Mouse (Mus musculus) left cerebral cortex, postnatal 36 days (tissue): ENCODE measurements at regions not wholly inside any gene's neighbourhood (a gene's known extent, or its start where the extent isn't known, plus 50 kb on each side); places are given as distances from the start of the nearest gene placed in this dataset.
"Not testable (repeated sequence)": the region's sequence is repeated elsewhere in the genome, so short reads cannot be mapped to it uniquely, and the experiment has no call there.

Source experiments
- DNase-seq, 2 experiments: peaks; one replicate each; pipeline ENCODE4 v3.0.0; 2021 to 2022; ENCODE audit warnings: low spot score in 2 of 2, mixed read lengths in 1 of 2
- intact Hi-C: fragments of 180-260 bp; cut with DNase I; formaldehyde crosslinking; loops from one replicate; pipeline ENCODE4 v1.15.1; 2025

DNA sequence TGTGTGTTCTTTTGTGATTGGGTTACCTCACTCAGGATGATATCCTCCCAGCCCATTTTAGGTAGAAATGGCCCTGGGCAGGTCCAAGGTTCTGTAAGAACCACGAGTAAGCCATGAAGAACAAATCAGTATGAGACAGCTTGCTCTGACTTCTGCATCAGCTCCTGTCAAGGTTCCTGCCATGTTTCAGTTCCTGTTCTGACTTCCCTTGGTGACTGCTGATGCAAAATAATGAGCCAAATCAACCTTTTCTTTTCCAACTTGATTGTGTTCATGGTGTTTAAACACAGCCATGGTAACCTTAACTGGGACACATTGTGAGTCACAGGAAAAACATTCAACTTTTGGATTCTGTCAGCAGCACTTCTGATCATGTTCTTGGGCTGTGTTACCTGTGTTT lies 667.4 kb upstream of the Igfbp7 start:
- intact Hi-C loops, result no loop called here
- no peak for DNase-seq

- intact Hi-C loops, result no loop called here
- no peak for DNase-seq
Measured at GRCm38 (mm10) chr5:78032554-78033250, 624.9 kb upstream of the Igfbp7 start.

DNA sequence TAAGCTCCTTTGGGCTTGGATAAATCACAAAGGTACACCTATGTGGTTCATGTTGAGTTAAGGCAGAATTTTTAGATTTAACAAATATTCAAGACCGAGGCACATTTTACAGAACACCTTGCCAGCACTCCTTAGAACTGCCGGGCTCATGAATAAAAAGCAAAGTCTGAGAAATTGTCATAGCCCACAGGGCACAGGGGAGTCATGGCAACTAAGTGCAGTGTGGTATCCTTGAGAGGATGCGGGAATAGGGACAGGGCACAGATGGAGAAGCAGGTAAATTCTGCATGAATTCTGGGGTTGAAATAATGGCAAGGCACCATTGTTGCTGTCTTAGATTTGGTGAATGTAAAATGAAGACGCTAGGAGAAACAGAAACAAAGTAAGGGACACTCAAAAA lies 609.7 kb upstream of the Igfbp7 start:
- intact Hi-C loops, result no loop called here
- DNase-seq, result no peak

- DNase-seq, result no peak
- intact Hi-C loops, result no loop called here
Measured at GRCm38 (mm10) chr5:77986449-77987047, 578.7 kb upstream of the Igfbp7 start.

- DNase-seq, result no peak
- intact Hi-C loops, result no loop called here
Measured at GRCm38 (mm10) chr5:77985269-77985668, 577.4 kb upstream of the Igfbp7 start.

DNA sequence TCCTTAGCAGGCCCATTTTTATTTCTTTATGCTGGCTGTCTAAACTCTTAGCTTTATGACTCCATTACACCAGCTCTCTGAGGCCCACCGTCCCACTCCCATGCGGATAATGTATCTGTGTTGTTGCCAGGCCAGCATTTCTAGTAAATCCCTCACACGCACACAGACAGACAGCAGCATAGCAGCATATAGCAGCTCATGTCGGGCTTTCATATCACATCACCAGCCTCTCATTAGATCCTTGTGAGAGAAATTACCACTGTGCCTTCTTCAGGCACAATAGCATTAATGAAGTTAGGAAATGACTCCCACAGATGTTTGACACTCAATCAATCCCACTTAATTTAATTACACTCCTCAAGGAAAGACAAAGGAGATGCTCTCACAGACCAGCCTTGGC lies 532.2 kb upstream of the Igfbp7 start:
- DNase-seq, intact Hi-C loops: not testable (repeated sequence)

- intact Hi-C loops, result no loop called here
- DNase-seq, result no peak
Measured at GRCm38 (mm10) chr5:77931874-77932273, 524.0 kb upstream of the Igfbp7 start.

GRCm38 (mm10) chr5:77921186-77921585 lies 513.3 kb upstream of the Igfbp7 start:
- no peak for DNase-seq
- intact Hi-C loops, result no loop called here

DNA sequence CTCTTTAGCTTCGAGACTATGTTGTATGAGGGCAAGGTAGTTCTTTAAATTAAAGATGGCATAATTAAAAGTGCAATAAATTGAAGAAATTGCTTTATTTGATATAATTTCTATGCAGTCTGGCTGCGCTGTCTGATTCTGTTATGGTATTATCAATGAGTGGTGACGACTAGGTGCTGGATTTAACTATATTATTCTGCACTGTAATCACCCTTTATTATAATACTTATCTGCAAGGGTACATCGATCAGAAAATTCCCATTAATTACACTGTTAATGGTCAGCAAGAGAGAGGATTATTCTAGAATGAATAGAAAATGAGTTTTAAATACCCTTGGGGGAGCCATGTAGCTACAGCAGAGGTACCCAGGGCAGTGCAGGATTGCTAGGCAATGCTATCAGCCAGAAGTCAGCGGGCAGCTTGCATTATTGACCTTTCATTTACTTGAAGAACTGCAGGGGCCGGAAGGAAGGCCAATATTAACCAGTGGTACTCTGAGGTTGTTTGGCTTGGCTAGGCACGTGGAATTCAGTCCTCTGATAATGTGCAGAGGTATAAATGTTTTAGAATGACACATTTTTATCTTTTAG lies 509.3 kb upstream of the Igfbp7 start:
- intact Hi-C loops, result no loop called here
- DNase-seq, result no peak

GRCm38 (mm10) chr5:77916375-77916774 lies 508.5 kb upstream of the Igfbp7 start:
- no peak for DNase-seq
- intact Hi-C loops, result no loop called here

DNA sequence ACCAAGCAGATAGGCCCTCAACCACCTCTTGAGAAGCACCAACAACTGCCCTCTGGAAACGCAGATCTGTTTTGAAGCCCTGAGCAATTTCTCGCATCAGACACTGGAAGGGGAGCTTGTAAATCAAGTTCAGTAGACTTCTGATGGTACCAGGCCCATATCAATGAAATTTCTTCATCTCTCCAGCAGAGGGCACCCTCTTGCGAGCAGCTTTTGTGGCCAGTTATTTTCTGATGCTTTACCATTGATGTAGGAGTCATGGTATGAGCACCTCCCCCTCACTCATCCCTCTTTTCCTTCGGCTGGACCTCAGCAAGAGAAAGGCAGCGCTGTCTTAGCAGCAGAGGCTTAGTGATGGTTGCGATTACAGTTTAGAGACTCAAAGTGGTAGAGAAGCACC lies 501.4 kb upstream of the Igfbp7 start:
- intact Hi-C loops, result no loop called here
- DNase-seq, result peak in 1 of 2 experiments; percentile 8

DNA sequence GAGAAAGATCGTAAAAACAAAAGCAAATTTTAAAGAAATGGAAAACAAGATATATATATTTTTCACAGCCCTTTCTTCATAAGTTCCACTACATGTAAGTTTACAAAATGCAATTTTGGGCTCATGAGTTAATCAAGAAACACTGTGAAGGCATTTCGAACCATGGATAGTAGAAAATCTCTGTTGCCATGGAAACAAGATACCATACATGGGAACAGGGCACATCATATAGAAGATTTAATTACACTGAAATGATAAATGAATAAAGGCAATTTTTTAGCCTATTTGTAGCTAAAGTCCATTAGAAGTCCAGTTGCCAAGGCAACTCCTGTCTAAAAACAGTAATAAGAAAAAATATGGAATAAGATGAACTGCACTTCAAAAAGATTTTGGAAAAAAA lies 484.2 kb upstream of the Igfbp7 start:
- DNase-seq, intact Hi-C loops: not testable (repeated sequence)

GRCm38 (mm10) chr5:77888534-77888933 lies 480.7 kb upstream of the Igfbp7 start:
- DNase-seq, result peak; percentile 42 to 53
- intact Hi-C loops, result no loop called here

GRCm38 (mm10) chr5:77871403-77871802 lies 463.6 kb upstream of the Igfbp7 start:
- intact Hi-C loops, result no loop called here
- DNase-seq, result no peak

DNA sequence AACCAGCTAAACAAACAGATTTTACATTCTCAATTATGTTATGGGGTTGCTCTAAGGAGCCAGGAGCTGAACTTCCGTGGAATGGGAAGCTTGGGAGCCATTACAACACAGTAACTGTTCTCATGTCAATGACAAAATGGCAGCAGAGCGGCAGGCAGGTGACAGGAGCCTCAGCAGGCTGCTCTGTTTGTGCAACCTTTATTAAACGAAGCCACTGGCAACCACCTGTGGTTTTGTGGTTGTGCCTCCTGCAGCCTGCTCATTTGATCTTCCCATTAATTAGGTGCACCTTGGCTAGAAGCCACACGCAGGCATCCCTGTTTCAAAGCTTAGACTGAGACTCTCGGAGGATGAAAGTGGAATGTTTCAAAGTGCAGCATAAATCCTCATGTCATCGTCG lies 457.5 kb upstream of the Igfbp7 start:
- intact Hi-C loops, result no loop called here
- no peak for DNase-seq

DNA sequence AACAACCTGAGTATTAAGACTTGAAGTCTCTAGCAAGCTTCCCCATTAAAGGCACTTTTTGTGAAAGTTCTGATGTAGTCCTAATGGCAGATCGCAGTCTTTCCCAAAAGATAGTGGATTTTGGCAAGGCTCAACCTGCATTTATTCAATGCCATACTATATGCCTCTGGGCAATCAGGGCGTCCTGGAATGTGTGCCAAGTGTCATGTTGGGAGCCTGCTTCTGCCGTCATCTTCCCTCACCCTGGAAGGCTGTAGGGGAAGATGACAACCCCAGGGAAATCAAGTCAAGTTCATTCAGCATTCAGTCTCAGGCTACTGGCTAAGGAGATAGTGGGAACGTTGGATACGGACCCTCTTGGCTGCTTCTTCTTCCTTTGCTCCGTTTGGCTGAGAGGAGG lies 447.4 kb upstream of the Igfbp7 start:
- DNase-seq, result no peak
- intact Hi-C loops, result no loop called here

DNA sequence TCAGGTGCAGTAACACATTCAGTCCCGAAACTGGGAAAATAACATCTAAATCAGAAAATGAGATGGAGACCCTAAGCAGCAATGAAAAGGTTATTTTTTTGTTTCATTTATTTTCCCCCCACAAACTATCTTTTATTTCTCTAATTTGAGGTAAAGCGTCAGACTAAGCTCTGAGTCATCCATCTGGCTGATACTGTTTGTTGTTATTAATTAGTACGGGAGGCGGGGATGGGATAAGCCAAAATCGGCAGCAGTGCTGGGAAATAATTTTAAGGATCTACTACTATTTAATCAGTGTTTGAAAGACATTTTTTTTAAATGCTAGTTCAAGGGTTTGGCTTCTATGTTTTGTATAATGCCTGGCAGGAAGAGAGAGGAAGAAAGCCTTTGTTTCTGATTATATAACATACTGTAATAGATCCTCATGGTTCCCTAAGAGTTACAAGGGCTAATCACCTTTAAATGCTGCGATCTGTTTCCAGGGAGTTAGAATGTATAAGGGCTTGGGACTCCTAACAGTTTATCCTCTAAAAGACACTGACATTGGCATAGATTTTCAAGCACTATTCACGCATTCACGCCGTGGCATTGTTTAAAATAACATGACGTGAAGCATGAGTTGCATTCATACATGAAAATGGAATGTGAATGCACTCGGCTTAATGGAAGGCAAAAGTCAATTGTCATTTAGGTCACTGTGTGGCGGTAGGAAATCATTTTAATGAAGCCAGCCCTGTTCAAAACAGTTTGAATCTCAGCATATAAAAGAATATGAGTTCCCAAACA lies 446.4 kb upstream of the Igfbp7 start:
- intact Hi-C loops, result no loop called here
- DNase-seq, result no peak

- intact Hi-C loops, result no loop called here
- DNase-seq, result no peak
Measured at GRCm38 (mm10) chr5:77851645-77852044, 443.8 kb upstream of the Igfbp7 start.

- intact Hi-C loops, result no loop called here
- peak in 1 of 2 experiments; percentile 16 for DNase-seq
Measured at GRCm38 (mm10) chr5:77838186-77839097, 430.6 kb upstream of the Igfbp7 start.

DNA sequence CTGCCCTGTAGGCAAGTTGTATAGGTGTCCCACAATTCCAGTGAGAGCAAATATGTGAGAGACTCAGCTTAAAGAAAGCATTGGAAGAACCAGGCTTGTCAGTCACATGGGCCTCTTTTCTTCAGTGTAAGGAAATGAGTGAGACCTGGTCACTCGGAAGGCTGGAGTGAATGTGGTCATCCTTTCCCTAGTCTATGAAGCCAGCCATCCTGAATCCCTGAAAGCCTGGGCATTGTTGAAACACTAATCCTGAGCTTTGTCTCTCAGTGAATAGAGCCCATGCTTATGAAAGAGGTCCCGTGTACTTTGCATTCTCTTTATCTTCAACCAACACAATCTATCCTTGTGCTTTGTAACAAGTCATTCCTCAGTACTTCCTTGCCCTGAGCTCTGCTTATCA lies 420.1 kb upstream of the Igfbp7 start:
- intact Hi-C loops, result no loop called here

More for the DNA sequence above, 420.1 kb upstream of the Igfbp7 start:
- no peak for DNase-seq
